Mouse (Mus musculus) neural tube, embryonic 12.5 days (tissue): ENCODE measurements around the gene 4833427G06Rik. TPM values are rescaled to one million over a fixed set of nuclear protein-coding genes. Genes with fewer than 3 reads are reported as not detected.

Experiments used
- ATAC-seq: fragments of 200-750 bp; cut with Nextera tagmentation; 2 replicates; pipeline ENCODE4 v1.8.0; 2017; ENCODE audit warnings: low read depth, mild to moderate bottlenecking, moderate TSS enrichment, moderate library complexity; ENCODE audit not compliant: low FRiP score
- H3K27ac ChIP-seq: fragments of 300-500 bp; sonication (generic); 2 replicates; pipeline ENCODE4 v1.5.1; 2016
- H3K27me3 ChIP-seq: fragments of 300-500 bp; sonication (generic); replicated peaks from 2 replicates; pipeline ENCODE4 v1.6.1; 2016; ENCODE audit warnings: mild to moderate bottlenecking
- H3K36me3 ChIP-seq: fragments of 300-500 bp; sonication (generic); 2 replicates; pipeline ENCODE4 v1.6.1; 2016; ENCODE audit warnings: mild to moderate bottlenecking
- H3K4me1 ChIP-seq: fragments of 300-500 bp; sonication (generic); 2 replicates; pipeline ENCODE4 v1.6.1; 2016
- H3K4me2 ChIP-seq: fragments of 300-500 bp; sonication (generic); replicated peaks from 2 replicates; pipeline ENCODE4 v1.6.1; 2016; ENCODE audit warnings: mild to moderate bottlenecking
- H3K4me3 ChIP-seq: fragments of 300-500 bp; sonication (generic); 2 replicates; pipeline ENCODE4 v1.5.1; 2016
- H3K9ac ChIP-seq: fragments of 300-500 bp; sonication (generic); 2 replicates; pipeline ENCODE4 v1.6.1; 2016; ENCODE audit warnings: mild to moderate bottlenecking
- H3K9me3 ChIP-seq: fragments of 300-500 bp; sonication (generic); 2 replicates; pipeline ENCODE4 v1.6.1; 2016; ENCODE audit warnings: mild to moderate bottlenecking
- WGBS: fragments of 180-500 bp; shearing (Covaris S2); methylation state at CpG from one replicate; pipeline ENCODE4 v1.1.7; 2016; 5-methylcytosine and 5-hydroxymethylcytosine counted together
- polyA plus RNA-seq: library from polyadenylated mRNA; unstranded; fragments of >200 nt; fragmentation: Nextera tagmentation; extraction: Ambion mirVana; gene quantifications from 2 replicates; pipeline ENCODE4 v1.2.1, GENCODE M21; 2016

The 4833427G06Rik gene
- polyA plus RNA-seq, 1 experiment from 2014 or later, result 0.20 TPM

DNA sequence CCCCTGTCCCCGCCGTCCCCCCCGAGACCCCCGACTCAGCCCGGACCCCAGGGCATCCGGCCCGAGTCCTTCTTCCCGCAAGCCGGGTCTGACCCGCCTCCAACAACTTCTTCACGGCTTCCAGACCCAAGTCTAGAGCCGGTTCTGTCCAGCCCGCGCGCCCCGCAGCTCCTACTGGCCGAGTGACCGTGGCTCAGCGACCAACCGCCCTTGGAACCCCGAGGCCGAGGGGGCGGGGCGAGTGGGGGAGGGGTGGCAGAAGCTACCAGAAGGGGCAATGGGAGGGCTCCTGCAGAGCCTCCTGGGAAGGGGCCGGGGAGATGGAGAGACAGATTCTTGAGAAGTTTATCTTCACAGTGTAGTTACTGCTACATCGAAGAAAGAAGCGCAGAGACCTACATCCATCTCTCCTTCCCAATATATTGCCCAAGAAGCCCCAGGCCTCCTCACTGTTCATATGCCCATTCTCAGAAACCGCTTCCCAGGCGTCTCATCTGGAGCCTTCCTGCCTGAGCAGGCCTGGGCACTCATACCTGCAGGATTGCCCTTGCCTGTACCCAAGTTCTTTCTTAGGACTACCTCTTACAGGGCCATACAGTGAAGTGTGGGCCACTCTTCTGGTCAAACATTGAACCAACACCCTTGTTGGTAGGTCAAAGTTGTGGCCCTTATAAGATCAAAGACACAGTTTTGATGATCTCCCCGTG, 2.1 kb upstream of the 4833427G06Rik start:
- 13% methylated on average over 30 of the region's 30 CpGs for WGBS
- peak; percentile 79 for ATAC-seq
- no peaks in the 10 kb centered on the region for H3K9me3 ChIP-seq
- H3K27ac ChIP-seq, result no peak overlapping the region
- no peaks in the 10 kb centered on the region for H3K36me3 ChIP-seq
- peaks cover 14% of the 10 kb centered on the region for H3K4me1 ChIP-seq
- peak overlapping the region; percentile 100 for H3K4me2 ChIP-seq
- peaks cover 3% of the 10 kb centered on the region; the same call in 1 of the 2 replicates for H3K27me3 ChIP-seq
- peak overlapping the region; percentile 66 for H3K9ac ChIP-seq
- H3K4me3 ChIP-seq, result peak overlapping the region; percentile 58

DNA sequence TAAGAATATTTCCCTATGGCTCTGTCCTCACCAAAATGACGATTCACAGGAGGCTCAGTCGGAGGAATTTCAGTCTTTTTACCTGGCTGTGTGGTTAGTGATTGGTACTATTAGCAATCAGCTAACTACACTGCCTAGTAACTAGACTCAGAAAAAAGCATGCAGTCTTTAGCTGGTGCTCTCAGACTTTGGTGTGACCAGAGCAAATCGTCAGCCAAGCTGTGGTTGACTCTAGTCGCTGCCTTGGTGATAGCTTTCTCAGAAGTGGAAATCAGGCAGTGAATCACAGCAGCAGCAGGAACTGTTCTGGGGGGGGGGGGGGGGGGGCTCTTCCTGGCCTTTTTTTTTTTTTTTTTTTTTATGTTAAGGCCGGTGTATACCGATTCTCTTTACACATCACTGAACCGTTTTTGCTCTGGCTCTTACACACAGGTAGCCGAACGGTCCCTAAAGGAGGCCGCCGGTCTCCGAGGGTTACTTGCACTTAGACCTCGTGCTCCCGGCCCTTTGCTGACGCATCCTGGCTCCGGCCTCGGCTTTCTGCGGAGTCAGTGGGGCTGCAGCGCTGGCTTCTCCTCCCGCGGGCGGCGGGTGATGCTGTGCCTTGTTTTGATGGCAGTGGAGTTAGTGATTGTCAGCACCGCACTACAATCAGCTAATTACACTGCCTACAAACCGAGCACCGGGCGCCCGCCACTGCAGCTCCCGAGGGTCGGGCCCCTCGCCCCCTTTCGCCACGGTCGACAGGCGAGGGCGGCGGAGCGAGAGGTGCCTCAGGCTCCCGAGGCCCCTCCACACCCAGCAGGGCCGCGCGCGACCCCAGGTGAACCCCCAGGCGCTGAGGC, 1.3 kb upstream of the 4833427G06Rik start:
- H3K4me1 ChIP-seq, result peaks cover 14% of the 10 kb centered on the region
- H3K4me2 ChIP-seq, result peak overlapping the region; percentile 100
- peak; percentile 68 for ATAC-seq
- peaks cover 3% of the 10 kb centered on the region; the same call in 1 of the 2 replicates for H3K27me3 ChIP-seq
- 2% methylated on average over 43 of the region's 44 CpGs for WGBS
- H3K4me3 ChIP-seq, result peak overlapping the region; percentile 58
- H3K9me3 ChIP-seq, result no peaks in the 10 kb centered on the region
- no peaks in the 10 kb centered on the region for H3K36me3 ChIP-seq
- no peak overlapping the region for H3K27ac ChIP-seq
- H3K9ac ChIP-seq, result peak overlapping the region; percentile 66

- no peaks in the 10 kb centered on the region for H3K27me3 ChIP-seq
- no peaks in the 10 kb centered on the region for H3K36me3 ChIP-seq
- H3K9me3 ChIP-seq, result no peaks in the 10 kb centered on the region
- no peaks in the 10 kb centered on the region for H3K4me1 ChIP-seq
- no peak overlapping the region for H3K9ac ChIP-seq
- H3K4me3 ChIP-seq, result no peak overlapping the region
- ATAC-seq, result no peak
- H3K27ac ChIP-seq, result no peak overlapping the region
- WGBS, result 64% methylated on average over 2 of the region's 2 CpGs
- H3K4me2 ChIP-seq, result no peak overlapping the region
Measured at GRCm38 (mm10) chr9:51096306-51096705, 5.6 kb downstream of the 4833427G06Rik start.

GRCm38 (mm10) chr9:51093697-51094096, 8.2 kb downstream of the 4833427G06Rik start:
- Histone ChIP-seq H3K27ac (no peak overlapping the region), H3K9me3 (no peaks in the 10 kb centered on the region), H3K9ac (no peak overlapping the region), H3K4me3 (no peak overlapping the region), H3K27me3 (no peaks in the 10 kb centered on the region), H3K36me3 (no peaks in the 10 kb centered on the region), H3K4me1 (no peaks in the 10 kb centered on the region), H3K4me2 (no peak overlapping the region)
- no peak for ATAC-seq
- 78% methylated on average over 5 of the region's 5 CpGs for WGBS

GRCm38 (mm10) chr9:51081614-51082013, 20.3 kb downstream of the 4833427G06Rik start:
- no peak overlapping the region for H3K4me2 ChIP-seq
- WGBS, result 86% methylated on average over 5 of the region's 5 CpGs

DNA sequence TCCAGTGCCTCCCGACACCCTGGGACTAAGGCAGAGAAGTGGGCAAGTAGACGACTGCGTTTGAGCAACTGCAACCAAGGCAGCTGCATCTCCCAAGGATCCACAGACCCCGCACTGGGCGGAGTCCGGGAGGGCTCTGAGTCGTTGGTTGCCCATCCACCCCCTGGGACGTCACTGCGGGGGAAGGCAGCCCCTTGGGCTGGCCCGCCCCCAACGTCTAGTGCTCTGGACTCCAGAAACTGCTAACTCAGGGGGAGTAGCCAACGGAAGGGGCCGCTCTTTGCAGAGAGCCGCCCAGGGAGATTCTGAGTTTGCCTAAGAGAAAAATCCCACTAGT, 24.9 kb downstream of the 4833427G06Rik start, which contains the start of gene Layn:
Gene Layn, minus strand, starts transcription at position 116 of the 337 bp plus-strand sequence.
- H3K9me3 ChIP-seq, result no peaks in the 10 kb centered on the region
- WGBS, result 2% methylated on average over 14 of the region's 14 CpGs
- peaks cover 16% of the 10 kb centered on the region for H3K4me1 ChIP-seq
- peak; percentile 81 for ATAC-seq
- peaks cover 12% of the 10 kb centered on the region; the same call in 1 of the 2 replicates for H3K27me3 ChIP-seq
- peak within 1 kb of the TSS; percentile 35 for H3K9ac ChIP-seq
- H3K4me2 ChIP-seq, result peak within 1 kb of the TSS; percentile 78
- H3K4me3 ChIP-seq, result peak within 1 kb of the TSS; percentile 36
- H3K36me3 ChIP-seq, result no peaks in the 10 kb centered on the region
- H3K27ac ChIP-seq, result no peak within 1 kb of the TSS

More at GRCm38 (mm10) chr9:51081614-51082013, 20.3 kb downstream of the 4833427G06Rik start:
- Histone ChIP-seq H3K36me3 (no peaks in the 10 kb centered on the region), H3K9ac (no peak overlapping the region), H3K4me1 (peaks cover 7% of the 10 kb centered on the region), H3K27ac (no peak overlapping the region), H3K9me3 (no peaks in the 10 kb centered on the region), H3K4me3 (no peak overlapping the region), H3K27me3 (peaks cover 7% of the 10 kb centered on the region; the same call in 1 of the 2 replicates)
- no peak for ATAC-seq

DNA sequence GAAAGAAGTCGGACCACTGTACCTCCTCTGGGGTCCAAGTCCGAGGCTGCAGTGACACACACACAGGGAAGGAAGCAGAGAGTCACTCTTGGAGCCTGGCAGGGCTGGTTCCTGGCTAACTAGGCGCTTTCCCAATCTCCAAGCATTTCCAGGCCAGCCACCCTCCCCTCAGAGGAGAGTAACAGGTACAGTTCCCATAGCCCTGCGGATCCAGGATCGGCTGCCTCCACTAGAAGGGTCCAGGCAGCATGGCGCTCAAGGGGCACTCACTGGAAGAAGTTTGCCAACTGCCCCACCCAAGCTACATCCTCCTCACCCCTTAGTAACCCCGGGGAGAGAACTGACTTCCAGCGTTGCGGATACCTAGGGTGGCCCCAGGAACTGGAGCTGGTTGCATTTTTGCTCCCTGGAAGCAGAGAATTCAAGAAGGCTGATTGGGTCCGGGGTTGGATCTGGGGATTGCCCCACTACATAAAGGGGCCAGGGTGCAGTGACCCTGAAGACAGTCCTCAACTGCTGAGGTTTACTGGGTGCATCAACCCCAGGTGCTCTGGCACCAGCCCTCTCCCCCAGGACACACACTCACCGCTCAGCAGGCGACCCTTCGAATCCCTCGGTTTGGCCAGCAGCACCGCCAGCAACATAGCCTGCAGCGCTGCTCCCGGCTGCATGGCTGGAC, 25.4 kb downstream of the 4833427G06Rik start:
- H3K4me3 ChIP-seq, result peak overlapping the region; percentile 36
- 2% methylated on average over 17 of the region's 17 CpGs for WGBS
- H3K27me3 ChIP-seq, result peaks cover 12% of the 10 kb centered on the region; the same call in 1 of the 2 replicates
- H3K9ac ChIP-seq, result peak overlapping the region; percentile 35
- peaks cover 16% of the 10 kb centered on the region for H3K4me1 ChIP-seq
- peak overlapping the region; percentile 78 for H3K4me2 ChIP-seq
- ATAC-seq, result peak; percentile 53
- no peak overlapping the region for H3K27ac ChIP-seq
- H3K9me3 ChIP-seq, result no peaks in the 10 kb centered on the region
- H3K36me3 ChIP-seq, result no peaks in the 10 kb centered on the region

GRCm38 (mm10) chr9:51075780-51076179, 26.1 kb downstream of the 4833427G06Rik start:
- Histone ChIP-seq H3K4me2 (peak overlapping the region; percentile 78), H3K9ac (no peak overlapping the region), H3K27me3 (peaks cover 12% of the 10 kb centered on the region; the same call in 1 of the 2 replicates), H3K4me3 (no peak overlapping the region; the same call in 1 of the 2 replicates), H3K9me3 (no peaks in the 10 kb centered on the region), H3K36me3 (no peaks in the 10 kb centered on the region), H3K27ac (no peak overlapping the region), H3K4me1 (peaks cover 16% of the 10 kb centered on the region)
- 32% methylated on average over 3 of the region's 3 CpGs for WGBS
- no peak for ATAC-seq

GRCm38 (mm10) chr9:51070801-51071200, 31.1 kb downstream of the 4833427G06Rik start:
- 82% methylated on average over 4 of the region's 4 CpGs for WGBS
- no peak for ATAC-seq
- Histone ChIP-seq H3K4me3 (no peak overlapping the region), H3K9ac (no peak overlapping the region), H3K36me3 (no peaks in the 10 kb centered on the region), H3K27ac (no peak overlapping the region), H3K4me1 (peaks cover under 1% of the 10 kb centered on the region; the same call in 1 of the 2 replicates), H3K27me3 (no peaks in the 10 kb centered on the region), H3K9me3 (no peaks in the 10 kb centered on the region), H3K4me2 (no peak overlapping the region)

DNA sequence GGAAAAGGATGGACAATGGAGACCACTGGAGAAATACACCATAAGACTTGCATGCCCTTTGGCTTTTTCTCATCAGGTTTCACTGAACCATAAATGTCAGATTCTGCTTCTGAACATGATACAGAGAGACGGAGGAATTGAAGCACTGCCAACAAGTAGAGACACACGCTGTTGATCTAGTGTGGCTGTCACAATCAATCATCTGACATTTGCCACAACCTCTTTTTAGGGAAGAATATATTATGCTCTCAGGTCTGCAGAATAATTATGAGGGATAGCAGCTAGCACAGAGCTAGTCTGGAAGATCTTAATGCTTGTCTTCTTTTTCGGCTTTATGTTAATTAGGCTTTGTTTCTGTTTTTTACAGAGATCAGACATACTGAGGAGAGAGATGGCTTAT, 33.7 kb downstream of the 4833427G06Rik start:
- ATAC-seq, result no peak
- Histone ChIP-seq H3K4me3 (no peak overlapping the region), H3K4me1 (no peaks in the 10 kb centered on the region), H3K4me2 (no peak overlapping the region), H3K9ac (no peak overlapping the region), H3K36me3 (no peaks in the 10 kb centered on the region), H3K27me3 (no peaks in the 10 kb centered on the region), H3K9me3 (no peaks in the 10 kb centered on the region), H3K27ac (no peak overlapping the region)
- WGBS, result 63% methylated on average over 3 of the region's 3 CpGs

GRCm38 (mm10) chr9:51060601-51061000, 41.3 kb downstream of the 4833427G06Rik start, which contains the start of gene Btg4:
Gene Btg4, plus strand, starts transcription at chr9:51060901.
- Histone ChIP-seq H3K4me2 (no peak within 1 kb of the TSS), H3K9ac (no peak within 1 kb of the TSS), H3K27me3 (no peaks in the 10 kb centered on the region), H3K4me1 (no peaks in the 10 kb centered on the region), H3K36me3 (no peaks in the 10 kb centered on the region), H3K4me3 (no peak within 1 kb of the TSS), H3K27ac (no peak within 1 kb of the TSS), H3K9me3 (no peaks in the 10 kb centered on the region)
- WGBS, result 88% methylated on average over 2 of the region's 2 CpGs
- no peak for ATAC-seq
